In the genomic region with DNA sequence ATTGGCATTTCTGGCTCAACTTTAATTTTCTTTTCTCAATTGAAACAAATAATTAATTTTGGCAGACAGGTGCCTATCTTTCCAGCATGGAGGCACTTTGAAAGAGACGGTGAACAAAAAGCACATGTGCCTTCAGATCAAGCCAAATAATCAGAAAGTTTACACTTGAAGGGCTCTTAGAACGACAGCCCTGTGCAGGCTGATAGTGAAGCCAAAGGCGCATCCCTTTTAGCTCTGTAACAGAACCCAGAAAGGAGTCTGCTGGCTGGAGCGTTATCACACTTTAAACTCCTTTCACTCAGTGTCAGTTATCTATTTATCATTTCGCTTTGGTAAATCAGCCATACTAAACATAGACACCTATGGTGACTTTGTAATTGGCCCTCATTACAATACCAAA, we compare ENCODE assay signal across 20 mouse cellular contexts. TPM values are rescaled to one million over a fixed set of nuclear protein-coding genes. Genes with fewer than 3 reads are reported as not detected.
DNase-seq lines count a peak whose midpoint lies in the region; ATAC-seq and TF ChIP-seq lines count a peak whose summit lies in the region.
"Had no signal": no experiment of that assay in that cellular context is flagged by ENCODE, and none has a peak within 500 bp of the region (broad histone marks: within the 10 kb centered on the region; RNA-seq: fewer than 3 reads in every experiment).

No protein-coding gene starts in this region.

- peak overlapping the region; percentile 71 for H3K27ac ChIP-seq in liver, embryonic 13.5 days
- no peak overlapping the region for H3K27ac ChIP-seq in liver, postnatal 0 days (ENCODE audit: low read depth)
- H3K27ac ChIP-seq: embryonic facial prominence, embryonic 12.5 days; forebrain, embryonic 15.5 days; heart, adult 2 months; heart, embryonic 15.5 days; hindbrain, embryonic 10.5 days; hindbrain, embryonic 14.5 days had no signal

- H3K9me3 ChIP-seq in liver, embryonic 13.5 days (replicated peaks): no peaks in the 10 kb centered on the region
- H3K9me3 ChIP-seq in liver, postnatal 0 days (ENCODE audit: low read length): no peaks in the 10 kb centered on the region
- H3K9me3 ChIP-seq: embryonic facial prominence, embryonic 12.5 days; forebrain, embryonic 15.5 days; heart, embryonic 15.5 days; hindbrain, embryonic 10.5 days had no signal

- peak; percentile 97 for ATAC-seq in liver, embryonic 13.5 days (ENCODE audit: low read depth)
- ATAC-seq in liver, postnatal 0 days: peak; percentile 19; the same call in 1 of the 2 replicates
- ATAC-seq: forebrain, embryonic 15.5 days had no signal

- no peak overlapping the region for H3K4me3 ChIP-seq in liver, embryonic 13.5 days (replicated peaks)
- no peak overlapping the region for H3K4me3 ChIP-seq in liver, postnatal 0 days (ENCODE audit: low read depth, low read length)
- H3K4me3 ChIP-seq: embryonic facial prominence, embryonic 12.5 days; forebrain, embryonic 15.5 days; heart, adult 2 months; heart, embryonic 15.5 days; hindbrain, embryonic 10.5 days had no signal

- H3K4me1 ChIP-seq in liver, embryonic 13.5 days (replicated peaks): peaks cover 11% of the 10 kb centered on the region
- no peaks in the 10 kb centered on the region for H3K4me1 ChIP-seq in liver, postnatal 0 days (ENCODE audit: insufficient read depth)
- H3K4me1 ChIP-seq: embryonic facial prominence, embryonic 12.5 days; heart, embryonic 15.5 days; hindbrain, embryonic 10.5 days had no signal

- TF ChIP-seq CTCF in liver, postnatal 0 days (IDR thresholded peaks at IDR 0.05; ENCODE audit: low read depth): no peak

- H3K9ac ChIP-seq in liver, embryonic 13.5 days: no peak overlapping the region
- no peak overlapping the region for H3K9ac ChIP-seq in liver, postnatal 0 days (replicated peaks)
- H3K9ac ChIP-seq: embryonic facial prominence, embryonic 12.5 days; forebrain, embryonic 15.5 days; heart, embryonic 15.5 days; hindbrain, embryonic 14.5 days had no signal

- 0 out of 2 replicates have a peak, but pooled peaks cover under 1% of the 10 kb centered on the region for H3K36me3 ChIP-seq in liver, embryonic 13.5 days
- H3K36me3 ChIP-seq in liver, postnatal 0 days (replicated peaks; ENCODE audit: insufficient read depth, low read length): no peaks in the 10 kb centered on the region
- H3K36me3 ChIP-seq: forebrain, embryonic 15.5 days; heart, embryonic 15.5 days had no signal

- intact Hi-C loops in left cerebral cortex, postnatal 4 days (cut with DNase I): no loop called here
- intact Hi-C loops in left cerebral cortex, postnatal 25 days (cut with DNase I): no loop called here

- peak; percentile 25; the same call in 1 of the 2 replicates for TF ChIP-seq EP300 in liver, postnatal 0 days (IDR thresholded peaks at IDR 0.05; ENCODE audit: low read depth)

- peak; percentile 59 for DNase-seq in c-Kit-positive CD71-positive TER-119-positive erythroid progenitor cells, embryonic 14.5 days (ENCODE audit: low spot score)
- peak; percentile 43 for DNase-seq in liver, embryonic 13.5 days
- DNase-seq in liver, postnatal 0 days: no peak
- no peak for DNase-seq in left cerebral cortex, postnatal 4 days
- no peak for DNase-seq in layer of hippocampus, adult 9-10 months (ENCODE audit: low spot score)
- DNase-seq in left cerebral cortex, postnatal 25 days (ENCODE audit: low spot score in 2 of 2): no peak
- DNase-seq: adrenal gland, adult 2 months; adrenal gland, postnatal 36 days; cerebellum, adult 11-12 months; cerebellum, adult 9-10 months; cerebellum, postnatal 25 days; heart, adult 2 months; heart, postnatal 14 days had no signal

- WGBS in liver, embryonic 13.5 days (ENCODE audit: insufficient replicate concordance): 18% methylated on average over 5 of the region's 5 CpGs
- 60% methylated on average over 5 of the region's 5 CpGs for WGBS in liver, postnatal 0 days (ENCODE audit: insufficient replicate concordance)

- no peaks in the 10 kb centered on the region for H3K27me3 ChIP-seq in liver, embryonic 13.5 days
- H3K27me3 ChIP-seq in liver, postnatal 0 days (ENCODE audit: insufficient read depth, low read length): no peaks in the 10 kb centered on the region
- H3K27me3 ChIP-seq: CH12.LX; embryonic facial prominence, embryonic 12.5 days; forebrain, embryonic 15.5 days; heart, embryonic 15.5 days had no signal

- peak overlapping the region; percentile 11; the same call in 1 of the 2 replicates for H3K4me2 ChIP-seq in liver, embryonic 13.5 days
- no peak overlapping the region for H3K4me2 ChIP-seq in liver, postnatal 0 days (ENCODE audit: low read depth, low read length)
- H3K4me2 ChIP-seq: embryonic facial prominence, embryonic 12.5 days; forebrain, embryonic 15.5 days; heart, embryonic 11.5 days; heart, embryonic 15.5 days; hindbrain, embryonic 14.5 days had no signal

RNA-seq across cellular contexts. Expression of a gene that starts 45.4 kb away (rescaled TPM):
- polyA plus RNA-seq in liver, embryonic 13.5 days (2015; fragmentation: Nextera tagmentation; extraction: Ambion mirVana): 7.4 and 8.0 TPM in 2 replicates
- polyA plus RNA-seq in liver, postnatal 0 days (2015; fragmentation: Nextera tagmentation; extraction: Ambion mirVana): 3.0 and 4.5 TPM in 2 replicates
- 1 to 10 TPM; 1.5 to 1.6 TPM for total RNA-seq in left cerebral cortex, postnatal 4 days (2021)
- total RNA-seq in left cerebral cortex, postnatal 25 days (2021): under 1 TPM; 0.18 to 0.23 TPM

Comparison
In these comparisons a context has a peak if more than half of its experiments do, and no peak if none do; other contexts are left out.
1. DNase-seq: peak in c-Kit-positive CD71-positive TER-119-positive erythroid progenitor cells, embryonic 14.5 days (single experiment) and liver, embryonic 13.5 days (single experiment); none in liver, postnatal 0 days (single experiment), left cerebral cortex, postnatal 4 days (single experiment), layer of hippocampus, adult 9-10 months (single experiment) and left cerebral cortex, postnatal 25 days (0 of 2).